Mouse (Mus musculus) myocyte (in vitro differentiated cells): ENCODE measurements at regions not wholly inside any gene's neighbourhood (a gene's known extent, or its start where the extent isn't known, plus 50 kb on each side); places are given as distances from the start of the nearest gene placed in this dataset.

Source experiments
- MAX ChIP-seq: IDR thresholded peaks from one replicate; pipeline ENCODE4 v1.6.1; 2011; ENCODE audit warnings: low read depth, mild to moderate bottlenecking, control low read depth
- POLR2A ChIP-seq: IDR thresholded peaks from one replicate; pipeline ENCODE4 v1.6.1; 2011; ENCODE audit warnings: low read depth, mild to moderate bottlenecking, control low read depth, moderate library complexity; ENCODE audit not compliant: insufficient read length
- TCF12 ChIP-seq: IDR thresholded peaks from one replicate; pipeline ENCODE4 v1.6.1; 2011; ENCODE audit warnings: mild to moderate bottlenecking, control low read depth; ENCODE audit not compliant: poor library complexity, insufficient read depth, severe bottlenecking
- TCF3 ChIP-seq: IDR thresholded peaks from one replicate; pipeline ENCODE4 v1.6.1; 2011; ENCODE audit warnings: low read depth, control low read depth; ENCODE audit not compliant: insufficient read length
- USF1 ChIP-seq: IDR thresholded peaks from one replicate; pipeline ENCODE4 v1.6.1; 2011; ENCODE audit warnings: low read depth, mild to moderate bottlenecking, control low read depth, moderate library complexity

- no peak for TF ChIP-seq POLR2A
- TF ChIP-seq USF1: no peak
- no peak for TF ChIP-seq MAX
- TF ChIP-seq TCF3: no peak
- no peak for TF ChIP-seq TCF12
Measured at GRCm38 (mm10) chr3:128122111-128122510, 226.0 kb upstream of the Fam241a start.
